Mouse (Mus musculus): ENCODE measurements around the gene Olfr1250.
"Not testable (repeated sequence)": the region's sequence is repeated elsewhere in the genome, so short reads cannot be mapped to it uniquely, and the experiment has no call there.

Olfr1250 gene

DNA sequence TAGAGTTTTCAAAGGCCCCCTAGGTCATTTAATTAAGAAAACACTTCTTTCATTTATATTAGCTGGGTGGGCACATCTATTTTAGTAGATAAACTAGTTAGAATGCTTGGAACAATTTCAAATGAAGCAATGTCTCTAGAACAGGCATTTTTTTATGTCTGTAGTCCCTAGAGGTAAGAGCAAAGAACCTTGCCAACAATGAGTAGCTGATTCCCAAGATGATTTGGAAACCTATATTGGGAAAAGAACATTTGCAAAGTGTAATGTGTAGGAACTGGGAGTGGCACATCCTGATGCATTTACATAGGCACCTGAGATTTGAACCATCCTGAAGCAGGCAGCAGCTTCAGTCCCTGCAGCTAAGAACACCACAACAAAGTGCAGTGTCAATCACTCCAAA is at the start of gene Olfr1250:
TSS of gene Olfr1250 (minus strand) at position 101 of the 400 bp plus-strand sequence.
- DNase-seq (ENCODE audit: low read depth, low spot score), result no peak

DNA sequence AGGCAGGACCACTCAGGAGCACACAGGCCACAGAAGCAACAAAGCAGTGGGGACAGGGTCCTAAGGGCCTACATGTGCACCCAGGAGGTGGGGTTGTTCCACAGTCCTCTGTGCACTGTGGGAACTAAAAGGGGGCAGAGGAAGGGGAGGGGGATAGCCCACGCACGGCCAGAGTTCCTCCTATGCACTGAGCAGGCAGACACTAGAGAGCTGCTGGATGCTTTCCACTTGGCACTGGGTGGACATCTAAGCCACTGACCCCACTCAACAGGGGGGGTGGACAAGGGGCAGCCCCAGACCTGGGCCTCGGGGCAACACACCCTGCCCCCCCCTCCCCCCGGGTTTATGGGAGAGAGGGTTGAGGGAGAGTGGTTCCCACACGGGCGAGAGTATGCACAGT is 30.7 kb upstream of the Olfr1250 start:
- no peak for DNase-seq (ENCODE audit: low read depth, low spot score)

DNA sequence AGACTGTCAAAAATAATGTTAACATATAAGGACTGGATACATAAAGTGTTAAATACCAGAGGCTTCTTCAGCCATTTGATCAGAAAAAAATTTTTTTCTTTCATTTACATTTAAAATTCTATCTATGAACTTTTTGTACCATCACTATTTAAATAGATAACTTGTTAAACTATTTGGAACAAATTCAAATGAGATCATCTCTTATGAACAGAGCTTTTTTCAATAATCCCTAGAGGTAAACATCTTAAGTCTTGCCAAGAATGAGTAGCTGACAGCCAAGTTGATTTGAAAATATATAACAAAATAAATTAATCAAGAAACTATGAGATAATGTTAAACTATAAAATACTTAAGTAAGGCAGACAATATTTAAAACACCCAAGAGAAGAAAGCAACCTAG is 10.6 kb upstream of the Olfr1250 start, which contains the start of gene Olfr1251:
TSS of gene Olfr1251 (minus strand) at position 101 of the 400 bp plus-strand sequence.
- no peak for DNase-seq (ENCODE audit: low read depth, low spot score)

DNA sequence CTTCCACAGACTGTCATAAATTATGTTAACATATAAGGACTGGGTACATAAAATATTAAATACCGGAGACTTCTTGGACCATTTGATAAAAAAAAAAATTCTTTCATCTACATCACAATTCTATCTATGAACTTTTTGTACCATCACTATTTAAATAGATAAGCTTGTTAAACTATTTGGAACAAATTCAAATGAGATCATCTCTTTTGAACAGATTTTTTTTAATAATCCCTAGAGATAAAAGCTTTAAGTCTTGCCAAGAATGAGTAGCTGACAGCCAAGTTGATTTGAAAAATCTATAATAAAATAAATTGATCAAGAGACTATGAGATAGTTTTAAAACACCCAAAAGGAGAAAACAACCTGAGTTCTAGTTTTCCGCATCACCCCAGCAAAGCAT is 26.4 kb downstream of the Olfr1250 start, which contains the start of gene Olfr1249:
TSS of gene Olfr1249 (minus strand) at position 101 of the 400 bp plus-strand sequence.
- DNase-seq (ENCODE audit: low read depth, low spot score), result no peak

DNA sequence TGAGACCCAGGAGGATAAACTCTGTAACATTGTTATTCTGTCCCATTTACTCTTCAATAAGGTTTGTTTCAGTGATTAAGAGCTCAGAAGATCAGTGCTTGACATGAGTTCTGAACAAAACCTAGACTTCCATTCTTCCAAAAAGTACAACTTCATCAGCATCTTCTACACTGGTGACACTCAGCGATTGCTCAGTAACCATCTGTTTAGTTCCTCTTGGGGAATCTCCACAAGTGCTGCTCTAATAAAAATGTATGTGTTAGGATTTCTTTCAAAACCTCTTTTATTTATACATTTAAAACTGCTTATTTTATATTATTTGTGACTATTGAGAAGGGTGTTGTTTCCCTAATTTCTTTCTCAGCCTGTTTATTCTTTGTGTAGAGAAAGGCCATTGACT is 43.1 kb downstream of the Olfr1250 start, which contains the start of gene Olfr1248:
TSS of gene Olfr1248 (minus strand) at position 101 of the 400 bp plus-strand sequence.
- not testable (repeated sequence) for DNase-seq (ENCODE audit: low read depth, low spot score)

DNA sequence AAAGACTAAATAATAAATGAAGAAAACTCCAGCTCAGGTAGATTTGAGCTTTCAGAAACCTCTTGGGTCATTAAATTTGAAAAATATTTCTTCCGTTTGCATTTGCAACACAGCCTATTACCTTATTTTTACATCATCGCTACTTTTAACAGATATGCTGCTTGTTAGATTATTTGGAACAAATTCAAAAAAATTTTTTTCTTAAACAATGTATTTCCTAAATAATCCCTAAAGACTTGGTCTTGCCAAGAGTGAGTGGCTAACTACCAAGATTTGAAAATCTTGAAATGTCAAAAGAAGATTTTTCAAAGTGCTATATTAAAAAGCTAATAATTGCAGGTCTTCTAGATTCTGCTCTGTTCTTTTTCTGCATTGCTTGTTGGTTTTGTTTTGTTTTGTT is 47.2 kb downstream of the Olfr1250 start, which contains the start of gene Olfr1247:
TSS of gene Olfr1247 (minus strand) at position 101 of the 400 bp plus-strand sequence.
- DNase-seq (ENCODE audit: low read depth, low spot score), result no peak
